Mouse (Mus musculus) G1E-ER4 (cell line): Measurements from ENCODE around the gene Catsperd. TPM values are rescaled to one million over a fixed set of nuclear protein-coding genes. Genes with fewer than 3 reads are reported as not detected.

Experiments used
- GATA1 ChIP-seq: IDR thresholded peaks from one replicate; pipeline ENCODE4 v1.8.0; 2012; ENCODE audit warnings: low read length, inconsistent platforms
- polyA plus RNA-seq: library from polyadenylated mRNA; stranded (reverse); fragments of >175 nt; gene quantifications from 2 replicates; pipeline ENCODE4 v1.2.3, GENCODE M21; 2012

Gene Catsperd
- polyA plus RNA-seq, 1 experiment, result not detected

GRCm38 (mm10) chr17:56634023-56634422 lies 6.1 kb downstream of the Catsperd start:
- TF ChIP-seq GATA1, result no peak

- TF ChIP-seq GATA1, result no peak
Measured at GRCm38 (mm10) chr17:56643237-56643636, 15.3 kb downstream of the Catsperd start.

DNA sequence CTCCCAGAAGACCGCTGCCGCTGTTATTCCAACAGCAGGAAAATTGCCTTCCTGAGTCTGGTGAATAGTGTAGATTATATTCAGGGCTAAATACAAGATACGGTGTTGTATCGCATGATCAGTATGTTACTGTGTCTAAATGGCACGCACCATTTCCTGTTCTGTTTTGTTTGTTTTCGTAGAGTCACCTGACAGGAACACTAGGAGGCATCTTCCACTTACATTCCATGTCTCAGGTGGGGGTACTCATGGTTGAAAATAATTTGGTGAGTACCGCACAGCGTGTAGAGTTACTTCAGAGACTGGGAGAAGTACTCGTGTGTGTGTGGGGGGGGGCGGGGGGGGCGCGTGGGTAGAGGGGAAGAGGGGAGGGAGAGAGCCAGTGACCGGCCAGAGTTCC lies 19.6 kb downstream of the Catsperd start:
- TF ChIP-seq GATA1, result no peak

GRCm38 (mm10) chr17:56651801-56652200 lies 23.9 kb downstream of the Catsperd start:
- no peak for TF ChIP-seq GATA1

GRCm38 (mm10) chr17:56654771-56655170 lies 26.8 kb downstream of the Catsperd start:
- no peak for TF ChIP-seq GATA1

GRCm38 (mm10) chr17:56655311-56655710 lies 27.4 kb downstream of the Catsperd start:
- no peak for TF ChIP-seq GATA1

- TF ChIP-seq GATA1, result no peak
Measured at GRCm38 (mm10) chr17:56656171-56656570, 28.2 kb downstream of the Catsperd start.

DNA sequence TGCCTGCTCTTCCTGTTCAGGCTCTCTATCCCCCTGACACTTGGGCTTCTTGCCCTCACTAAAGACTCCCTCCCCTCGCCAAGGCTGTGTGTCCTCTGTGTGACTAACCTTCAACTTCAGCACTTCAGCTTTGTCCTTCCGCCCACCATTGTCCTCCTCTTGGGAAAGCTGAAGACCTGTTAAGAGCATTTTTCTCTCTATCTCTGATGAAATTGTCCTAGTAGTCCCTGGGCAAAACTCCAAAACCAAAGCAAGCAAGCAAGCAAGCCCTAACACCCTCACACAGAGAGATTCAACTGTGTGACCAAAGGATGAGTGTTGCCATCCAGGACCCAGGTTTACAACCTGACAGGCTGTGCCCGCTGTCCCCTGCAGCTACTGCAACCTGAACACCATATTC lies 35.7 kb downstream of the Catsperd start:
- TF ChIP-seq GATA1, result no peak

DNA sequence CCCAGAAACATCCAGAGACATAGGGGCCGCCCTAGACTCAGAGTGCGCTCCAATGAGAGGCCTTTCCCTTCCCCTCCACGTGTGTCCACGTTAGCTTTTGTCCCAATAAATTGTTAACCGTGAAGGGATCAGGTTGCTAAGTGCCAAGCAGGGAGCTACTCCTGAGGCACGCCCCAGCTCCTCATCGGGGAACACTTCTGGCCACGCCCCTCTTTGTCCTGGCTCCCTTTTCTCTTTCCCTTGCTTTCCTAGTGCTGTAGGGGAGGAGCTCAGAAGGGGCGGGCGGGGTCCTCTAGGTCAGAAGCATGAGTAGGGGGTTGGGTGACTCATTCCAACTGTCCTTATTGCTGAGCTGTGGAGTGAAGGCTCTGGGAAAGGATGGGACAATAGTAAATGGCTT lies 36.4 kb downstream of the Catsperd start:
- no peak for TF ChIP-seq GATA1

DNA sequence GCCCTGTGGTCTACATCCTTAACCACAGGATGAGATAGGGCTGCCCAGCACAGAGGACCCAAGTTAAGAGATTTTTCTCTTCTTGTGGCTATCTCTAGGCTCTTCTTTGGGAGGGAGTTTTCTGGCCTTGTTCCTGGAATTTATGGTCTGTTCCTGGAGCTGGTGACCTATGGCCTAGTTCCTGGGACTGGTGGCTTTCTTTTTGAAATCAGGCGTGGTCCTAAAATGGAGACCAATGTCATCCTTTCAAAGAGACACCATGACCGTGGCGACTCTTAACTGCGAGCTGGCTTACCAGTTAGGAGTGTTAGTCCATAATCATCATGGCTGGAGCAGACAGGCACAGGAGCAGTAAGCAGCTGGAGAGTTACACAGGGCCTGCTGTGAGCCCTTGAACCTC lies 38.4 kb downstream of the Catsperd start:
- no peak for TF ChIP-seq GATA1

DNA sequence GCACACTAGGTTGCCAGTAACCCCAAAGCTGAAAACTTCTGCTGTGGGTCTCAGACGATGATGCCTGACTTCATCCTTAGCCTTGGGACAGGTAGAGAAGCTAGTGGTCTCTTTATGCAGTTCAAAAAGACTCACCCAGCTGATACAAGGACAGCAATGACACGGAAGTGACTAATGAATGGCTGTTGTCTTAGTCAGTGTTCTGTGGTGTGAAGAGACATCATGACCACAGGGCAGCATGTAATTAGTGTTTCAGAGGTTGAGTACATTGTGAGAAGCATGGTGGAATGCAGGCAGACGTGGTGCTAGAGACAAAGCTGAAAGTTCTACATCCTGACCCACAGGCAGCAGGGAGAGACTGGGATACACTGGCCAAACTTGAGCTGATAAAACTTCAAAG lies 39.6 kb downstream of the Catsperd start:
- TF ChIP-seq GATA1, result no peak

DNA sequence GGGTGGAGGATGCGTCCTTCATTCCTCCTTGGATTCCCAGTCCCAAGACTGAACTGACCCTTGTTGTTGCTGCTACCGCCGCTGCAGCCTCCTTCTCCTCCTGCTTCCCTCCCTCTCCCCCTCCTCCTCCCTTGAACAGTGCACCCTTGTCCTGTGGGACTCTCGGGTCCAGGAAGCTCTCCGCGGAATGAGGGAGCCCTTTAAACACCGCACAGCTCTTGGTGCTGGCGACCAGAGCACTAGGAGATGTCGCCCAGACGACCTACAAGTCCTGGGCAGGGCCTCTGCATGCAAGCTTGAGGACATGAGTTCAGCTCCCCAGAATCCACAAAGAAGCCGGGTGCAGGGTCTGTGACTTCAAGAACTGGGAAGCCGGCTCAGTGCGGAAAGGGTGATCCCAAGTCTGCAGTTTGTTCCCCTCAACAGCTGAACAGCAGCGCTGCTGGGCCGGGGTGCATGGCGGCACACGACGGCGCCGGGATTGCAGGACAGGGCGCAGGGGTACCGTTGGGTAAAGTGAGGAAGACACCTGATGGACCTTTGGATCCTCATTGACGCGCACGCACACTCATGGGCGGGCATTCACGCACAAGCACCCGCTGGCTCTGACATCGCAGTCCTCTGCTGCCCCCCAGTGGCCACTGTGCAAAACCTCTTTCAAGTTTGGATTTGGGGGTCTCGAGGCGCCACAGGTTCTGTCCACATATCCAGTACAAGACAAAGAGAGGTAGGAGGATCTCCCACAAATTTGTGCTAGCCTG lies 40.6 kb downstream of the Catsperd start:
- TF ChIP-seq GATA1, result no peak

DNA sequence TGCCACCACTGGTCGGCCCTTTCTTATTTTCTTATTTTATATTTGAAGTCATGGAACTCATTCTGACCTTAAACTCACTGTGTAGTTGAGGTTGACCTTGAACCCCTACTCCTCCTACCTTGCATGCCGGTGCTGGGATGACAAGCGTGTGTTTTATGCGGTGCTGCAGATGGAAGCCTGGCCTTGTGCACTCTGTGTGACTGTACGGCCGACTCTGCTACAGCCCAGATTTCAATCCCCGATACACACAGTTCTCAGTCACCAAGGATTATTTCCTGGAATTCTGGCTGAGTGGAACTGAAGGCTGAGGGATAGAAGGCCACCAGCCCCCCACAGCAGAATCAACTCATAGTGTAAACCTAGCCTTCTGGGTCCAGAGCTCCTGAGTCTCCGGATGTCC lies 41.8 kb downstream of the Catsperd start:
- TF ChIP-seq GATA1, result no peak

DNA sequence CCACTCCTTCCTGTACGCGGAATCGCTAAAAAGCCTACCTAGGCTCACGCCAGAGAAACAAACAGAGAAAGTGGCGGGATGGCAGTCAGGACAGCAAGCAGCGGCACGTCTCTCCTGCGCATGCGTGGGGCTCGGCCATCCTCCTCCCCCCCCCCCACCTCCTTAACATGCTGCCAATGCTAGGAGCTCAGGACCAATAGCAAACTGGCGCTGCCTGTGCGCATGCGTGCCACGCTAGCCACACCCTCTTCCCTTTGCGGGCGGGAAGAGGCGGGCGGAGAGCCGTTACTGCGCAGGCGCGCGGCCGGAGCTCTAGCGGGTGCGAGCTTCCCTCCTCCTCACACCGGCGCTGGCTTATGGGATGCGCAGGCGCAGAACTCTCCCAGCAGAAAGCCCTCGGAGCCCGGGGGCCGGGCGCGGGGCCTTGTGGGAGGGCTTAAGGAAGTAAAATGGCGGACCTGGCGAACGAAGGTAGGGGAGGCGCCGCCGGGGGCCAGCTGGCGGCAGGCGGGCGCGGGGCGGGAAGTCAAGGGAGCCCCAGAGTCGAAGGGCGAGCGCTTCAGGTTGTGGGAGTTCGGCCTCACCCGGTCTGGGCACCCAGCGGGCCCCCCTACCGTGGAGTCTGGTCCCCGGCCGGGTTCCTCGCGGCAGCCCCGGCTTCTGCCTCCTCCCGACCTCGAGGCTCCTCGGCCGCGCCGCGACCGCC lies 45.2 kb downstream of the Catsperd start, which contains the start of gene Ranbp3:
Gene Ranbp3, plus strand, starts transcription at position 354 of the 706 bp plus-strand sequence.
- no peak for TF ChIP-seq GATA1

- TF ChIP-seq GATA1, result no peak
Measured at GRCm38 (mm10) chr17:56673647-56674416, 45.9 kb downstream of the Catsperd start.

DNA sequence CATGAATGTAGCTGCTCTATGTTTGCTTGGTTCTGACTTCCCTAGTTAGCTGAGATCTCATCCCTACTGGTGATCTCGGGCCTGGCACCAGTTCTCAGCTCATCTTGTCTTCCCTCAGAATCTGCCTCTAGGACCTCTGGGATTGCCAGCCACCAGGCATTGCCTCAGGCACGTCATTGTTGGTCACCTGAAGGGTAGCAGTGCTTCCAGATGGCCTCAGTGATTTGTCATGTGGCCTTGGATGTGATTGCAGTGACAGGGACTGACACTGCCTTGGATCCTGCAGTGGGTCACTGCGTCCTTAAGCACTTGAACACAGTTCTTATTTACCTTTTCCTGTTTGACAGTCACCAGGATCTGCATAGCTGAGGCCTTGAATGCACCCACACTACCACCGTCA lies 53.8 kb downstream of the Catsperd start:
- no peak for TF ChIP-seq GATA1
